Mouse (Mus musculus): ENCODE data around the gene Prps2. TPM values are rescaled to one million over a fixed set of nuclear protein-coding genes. Genes with fewer than 3 reads are reported as not detected.
"Not testable (repeated sequence)": the region's sequence is repeated elsewhere in the genome, so short reads cannot be mapped to it uniquely, and the experiment has no call there.

The Prps2 gene
- polyA plus RNA-seq, 1 experiment, result 9.1 TPM

GRCm38 (mm10) chrX:167323742-167324141 is 58.8 kb downstream of the Prps2 start:
- TF ChIP-seq CTCF (IDR thresholded peaks at IDR 0.05; ENCODE audit: borderline replicate concordance, extremely low read depth, insufficient read depth, insufficient read length), result no peak
- no peak for TF ChIP-seq POLR2A (IDR thresholded peaks at IDR 0.05; ENCODE audit: borderline replicate concordance, extremely low read depth, insufficient read depth, insufficient read length, poor library complexity, severe bottlenecking)
- no peak for DNase-seq (ENCODE audit: low read depth)

GRCm38 (mm10) chrX:167321233-167321806 is 61.2 kb downstream of the Prps2 start:
- peak; percentile 47 for DNase-seq (ENCODE audit: low read depth)
- TF ChIP-seq CTCF (IDR thresholded peaks at IDR 0.05; ENCODE audit: borderline replicate concordance, extremely low read depth, insufficient read depth, insufficient read length) (no peak), POLR2A (IDR thresholded peaks at IDR 0.05; ENCODE audit: borderline replicate concordance, extremely low read depth, insufficient read depth, insufficient read length, poor library complexity, severe bottlenecking) (no peak)

GRCm38 (mm10) chrX:167318819-167319396 is 63.6 kb downstream of the Prps2 start:
- no peak for TF ChIP-seq POLR2A (IDR thresholded peaks at IDR 0.05; ENCODE audit: borderline replicate concordance, extremely low read depth, insufficient read depth, insufficient read length, poor library complexity, severe bottlenecking)
- TF ChIP-seq CTCF (IDR thresholded peaks at IDR 0.05; ENCODE audit: borderline replicate concordance, extremely low read depth, insufficient read depth, insufficient read length), result no peak

GRCm38 (mm10) chrX:167315766-167316165 is 66.8 kb downstream of the Prps2 start:
- TF ChIP-seq POLR2A (IDR thresholded peaks at IDR 0.05; ENCODE audit: borderline replicate concordance, extremely low read depth, insufficient read depth, insufficient read length, poor library complexity, severe bottlenecking) (no peak), CTCF (IDR thresholded peaks at IDR 0.05; ENCODE audit: borderline replicate concordance, extremely low read depth, insufficient read depth, insufficient read length) (no peak)
- DNase-seq (ENCODE audit: low read depth), result peak; percentile 5

More at GRCm38 (mm10) chrX:167318819-167319396, 63.6 kb downstream of the Prps2 start:
- peak; percentile 52 for DNase-seq (ENCODE audit: low read depth)

- no peak for TF ChIP-seq POLR2A (IDR thresholded peaks at IDR 0.05; ENCODE audit: borderline replicate concordance, extremely low read depth, insufficient read depth, insufficient read length, poor library complexity, severe bottlenecking)
- no peak for TF ChIP-seq CTCF (IDR thresholded peaks at IDR 0.05; ENCODE audit: borderline replicate concordance, extremely low read depth, insufficient read depth, insufficient read length)
- peak; percentile 4 for DNase-seq (ENCODE audit: low read depth)
Measured at GRCm38 (mm10) chrX:167315093-167315726, 67.3 kb downstream of the Prps2 start.

GRCm38 (mm10) chrX:167302061-167302460 is 80.5 kb downstream of the Prps2 start:
- DNase-seq (ENCODE audit: low read depth), result not testable (repeated sequence)

Other genes with a start within 250 kb of the Prps2 start
- gene Tmsb4x, start 173.4 kb downstream of the Prps2 start, polyA plus RNA-seq (2012; rRNA removed), result 2,684 and 2,801 TPM in 2 replicates
- 0.06 and 0.14 TPM in 2 replicates for gene Tlr8, start 118.4 kb downstream of the Prps2 start, polyA plus RNA-seq (2012; rRNA removed)
- gene Tlr7, start 52.2 kb downstream of the Prps2 start, polyA plus RNA-seq (2012; rRNA removed), result 0.40 and 0.43 TPM in 2 replicates